Mouse (Mus musculus) megakaryocyte, embryonic 14.5 days (primary cell): ENCODE measurements around the gene Xrra1. TPM values are rescaled to one million over a fixed set of nuclear protein-coding genes. Genes with fewer than 3 reads are reported as not detected.

Source experiments
- H3K27me3 ChIP-seq: replicated peaks from 2 replicates; pipeline ENCODE3; 2012; ENCODE audit warnings: inconsistent platforms
- H3K36me3 ChIP-seq: replicated peaks from 2 replicates; pipeline ENCODE3; 2012; ENCODE audit warnings: low read length, inconsistent platforms, mixed read lengths
- H3K4me1 ChIP-seq: 2 replicates; pipeline ENCODE4 v1.6.1; 2012; ENCODE audit warnings: inconsistent platforms
- H3K4me3 ChIP-seq: replicated peaks from 2 replicates; pipeline ENCODE3; 2012; ENCODE audit warnings: moderate library complexity, mild to moderate bottlenecking, inconsistent platforms
- H3K9me3 ChIP-seq: 2 replicates; pipeline ENCODE4 v1.6.1; 2012; ENCODE audit warnings: inconsistent platforms
- FLI1 ChIP-seq: IDR thresholded peaks from 2 replicates; pipeline ENCODE4 v1.6.1; 2012; ENCODE audit warnings: low read length, inconsistent platforms, mixed read lengths
- GATA1 ChIP-seq: IDR thresholded peaks from 3 replicates; pipeline ENCODE4 v1.6.1; 2012; ENCODE audit warnings: mixed read lengths, low read length, inconsistent platforms, borderline replicate concordance
- polyA plus RNA-seq: library from polyadenylated mRNA; stranded (reverse); fragments of >175 nt; gene quantifications from 2 replicates; pipeline ENCODE4 v1.2.3, GENCODE M21; 2012; ENCODE audit warnings: low replicate concordance; ENCODE audit not compliant: insufficient read depth

The Xrra1 gene
- polyA plus RNA-seq, 1 experiment: 0.08 TPM

GRCm38 (mm10) chr7:99890168-99890755, 31.3 kb downstream of the Xrra1 start:
- TF ChIP-seq FLI1: no peak
- no peak for TF ChIP-seq GATA1
- Histone ChIP-seq H3K4me1 (peaks cover 34% of the 10 kb centered on the region), H3K27me3 (peaks cover 34% of the 10 kb centered on the region)

GRCm38 (mm10) chr7:99891471-99891870, 32.6 kb downstream of the Xrra1 start:
- no peak for TF ChIP-seq GATA1
- TF ChIP-seq FLI1: no peak
- H3K9me3 ChIP-seq: no peaks in the 10 kb centered on the region
- H3K4me1 ChIP-seq: peaks cover 34% of the 10 kb centered on the region
- H3K4me3 ChIP-seq: no peak overlapping the region
- no peaks in the 10 kb centered on the region for H3K36me3 ChIP-seq
- peaks cover 25% of the 10 kb centered on the region for H3K27me3 ChIP-seq

More at GRCm38 (mm10) chr7:99890168-99890755, 31.3 kb downstream of the Xrra1 start:
- Histone ChIP-seq H3K4me3 (no peak overlapping the region), H3K36me3 (no peaks in the 10 kb centered on the region), H3K9me3 (no peaks in the 10 kb centered on the region)

- H3K9me3 ChIP-seq: no peaks in the 10 kb centered on the region
- H3K27me3 ChIP-seq: peaks cover 31% of the 10 kb centered on the region
- no peaks in the 10 kb centered on the region for H3K36me3 ChIP-seq
- no peak overlapping the region for H3K4me3 ChIP-seq
- TF ChIP-seq FLI1 (no peak), GATA1 (no peak)
- H3K4me1 ChIP-seq: peaks cover 31% of the 10 kb centered on the region
These were observed 33.4 kb downstream of the Xrra1 start for GRCm38 (mm10) chr7:99892351-99892750.

- peaks cover 40% of the 10 kb centered on the region for H3K27me3 ChIP-seq
- H3K9me3 ChIP-seq: no peaks in the 10 kb centered on the region
- H3K4me3 ChIP-seq: no peak overlapping the region
- no peaks in the 10 kb centered on the region for H3K36me3 ChIP-seq
- peaks cover 20% of the 10 kb centered on the region for H3K4me1 ChIP-seq
- no peak for TF ChIP-seq GATA1
- no peak for TF ChIP-seq FLI1
These were observed 35.1 kb downstream of the Xrra1 start for GRCm38 (mm10) chr7:99893967-99894366.

- no peak for TF ChIP-seq GATA1
- no peak for TF ChIP-seq FLI1
- H3K4me1 ChIP-seq: peaks cover 15% of the 10 kb centered on the region
- H3K4me3 ChIP-seq: no peak overlapping the region
- no peaks in the 10 kb centered on the region for H3K36me3 ChIP-seq
- no peaks in the 10 kb centered on the region for H3K9me3 ChIP-seq
- peaks cover 41% of the 10 kb centered on the region for H3K27me3 ChIP-seq
These were observed 35.6 kb downstream of the Xrra1 start for GRCm38 (mm10) chr7:99894478-99894877.

- no peaks in the 10 kb centered on the region for H3K9me3 ChIP-seq
- no peak for TF ChIP-seq FLI1
- H3K36me3 ChIP-seq: no peaks in the 10 kb centered on the region
- H3K4me3 ChIP-seq: no peak overlapping the region
- peaks cover 55% of the 10 kb centered on the region for H3K27me3 ChIP-seq
- H3K4me1 ChIP-seq: 0 out of 2 replicates have a peak, but pooled peaks cover 1% of the 10 kb centered on the region
These were observed 38.0 kb downstream of the Xrra1 start for GRCm38 (mm10) chr7:99896905-99897304.

- Histone ChIP-seq H3K27me3 (peaks cover 73% of the 10 kb centered on the region), H3K9me3 (no peaks in the 10 kb centered on the region), H3K4me1 (peaks cover 10% of the 10 kb centered on the region), H3K4me3 (no peak overlapping the region), H3K36me3 (no peaks in the 10 kb centered on the region)
- no peak for TF ChIP-seq FLI1
- no peak for TF ChIP-seq GATA1
These were observed 43.3 kb downstream of the Xrra1 start for GRCm38 (mm10) chr7:99902208-99902607.

GRCm38 (mm10) chr7:99902918-99903665, 44.2 kb downstream of the Xrra1 start:
- H3K4me1 ChIP-seq: peaks cover 13% of the 10 kb centered on the region
- H3K9me3 ChIP-seq: no peaks in the 10 kb centered on the region
- no peaks in the 10 kb centered on the region for H3K36me3 ChIP-seq
- H3K27me3 ChIP-seq: peaks cover 73% of the 10 kb centered on the region
- H3K4me3 ChIP-seq: no peak overlapping the region
- TF ChIP-seq FLI1 (no peak), GATA1 (no peak)

GRCm38 (mm10) chr7:99904421-99905005, 45.6 kb downstream of the Xrra1 start:
- Histone ChIP-seq H3K9me3 (no peaks in the 10 kb centered on the region), H3K27me3 (peaks cover 66% of the 10 kb centered on the region), H3K36me3 (no peaks in the 10 kb centered on the region), H3K4me3 (no peak overlapping the region), H3K4me1 (peaks cover 13% of the 10 kb centered on the region)
- TF ChIP-seq GATA1 (no peak), FLI1 (no peak)

- no peak for TF ChIP-seq GATA1
- H3K27me3 ChIP-seq: peaks cover 69% of the 10 kb centered on the region
- peaks cover 13% of the 10 kb centered on the region for H3K4me1 ChIP-seq
- no peak overlapping the region for H3K4me3 ChIP-seq
- H3K9me3 ChIP-seq: peaks cover 12% of the 10 kb centered on the region
- no peaks in the 10 kb centered on the region for H3K36me3 ChIP-seq
These were observed 47.4 kb downstream of the Xrra1 start for GRCm38 (mm10) chr7:99906346-99906745.
